Mouse (Mus musculus) MN1 (cell line): ENCODE results near the gene Mta1.
A peak's percentile ranks its signal among the peaks of the same experiment; 100 is the strongest.

Source experiments
- DNase-seq: peaks from one replicate; pipeline ENCODE4 v3.0.0-alpha.2; 2016; ENCODE audit warnings: low spot score

Mta1 gene

GRCm38 (mm10) chr12:113134502-113134901 is 36.4 kb downstream of the Mta1 start:
- no peak for DNase-seq

- DNase-seq = no peak
These were observed 37.3 kb downstream of the Mta1 start for GRCm38 (mm10) chr12:113135401-113135800.

DNA sequence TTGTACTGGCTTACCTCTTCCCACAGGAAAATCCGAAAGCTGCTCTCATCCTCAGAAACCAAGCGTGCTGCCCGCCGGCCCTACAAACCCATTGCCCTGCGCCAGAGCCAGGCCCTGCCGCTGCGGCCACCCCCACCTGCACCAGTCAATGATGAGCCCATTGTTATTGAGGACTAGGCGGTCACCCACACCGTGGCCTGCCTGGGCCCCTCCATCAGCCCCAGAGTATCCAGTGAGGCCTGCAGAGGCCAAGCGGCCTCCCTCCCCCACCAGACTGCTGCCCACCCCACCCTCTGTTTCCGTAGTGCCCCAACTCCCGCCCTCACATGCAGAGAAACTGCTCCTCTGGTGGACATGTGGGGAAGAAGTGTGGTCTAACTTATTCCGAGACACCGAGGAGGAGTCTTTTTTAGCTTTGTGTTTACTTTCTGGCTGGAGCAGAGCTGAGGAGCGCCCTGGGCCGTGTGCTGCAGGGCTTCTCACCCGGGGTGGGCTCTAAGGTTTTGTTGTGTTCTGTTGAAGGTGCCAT is 38.5 kb downstream of the Mta1 start:
- no peak for DNase-seq

- DNase-seq = no peak
These were observed 39.5 kb downstream of the Mta1 start for GRCm38 (mm10) chr12:113137260-113138213.

- DNase-seq = no peak
These were observed 40.2 kb downstream of the Mta1 start for GRCm38 (mm10) chr12:113138291-113138690.

DNA sequence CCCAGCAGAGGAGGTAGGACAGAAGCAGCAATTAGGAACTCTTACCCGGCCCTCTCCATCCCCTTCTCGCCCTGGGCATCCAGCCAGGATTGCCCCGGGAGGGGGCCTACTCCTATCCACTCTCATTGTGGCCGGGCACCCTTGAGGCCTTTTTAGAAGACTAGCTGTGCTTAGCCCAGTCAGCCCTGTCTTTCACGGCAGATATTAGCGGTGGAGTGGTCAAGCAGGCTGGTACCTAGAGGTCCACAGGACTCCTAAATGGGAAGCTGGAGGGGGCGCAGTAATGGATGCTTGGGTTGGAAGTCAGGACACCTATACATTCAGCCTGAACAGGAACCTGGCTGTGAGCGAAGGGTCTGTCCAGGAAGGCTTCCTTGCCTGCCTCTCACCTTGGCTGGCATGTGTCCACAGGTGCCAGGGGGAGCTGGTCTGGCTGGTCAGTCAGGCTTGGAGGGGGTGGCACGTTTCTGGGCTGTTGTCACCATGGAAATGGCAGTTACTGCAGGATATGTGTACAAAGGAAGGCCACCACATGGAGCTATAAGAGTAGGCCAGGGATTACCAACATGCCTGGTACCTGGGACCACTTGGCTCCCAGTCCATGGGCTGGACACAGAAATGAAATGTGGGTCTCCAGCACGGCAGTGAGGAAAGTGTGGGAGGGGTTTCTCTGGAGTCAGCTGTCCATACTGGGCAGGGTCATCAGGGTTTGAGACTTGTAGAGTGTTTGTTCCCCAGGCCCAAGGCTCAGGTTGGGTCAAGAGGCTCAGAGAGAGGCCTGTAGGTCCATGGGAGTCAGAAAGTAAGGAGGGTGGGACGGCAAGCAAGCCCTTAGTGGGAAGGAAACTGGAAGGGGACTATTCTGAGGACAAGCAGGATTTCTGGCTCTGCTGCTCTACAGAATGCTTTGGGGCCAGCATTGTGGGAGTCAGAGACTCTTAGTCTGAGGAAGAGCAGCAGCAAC is 41.1 kb downstream of the Mta1 start:
- DNase-seq = no peak

GRCm38 (mm10) chr12:113139908-113140615 is 42.0 kb downstream of the Mta1 start, which contains the start of gene Crip2:
Gene Crip2, plus strand, starts transcription at chr12:113140236.
- peak; percentile 90 for DNase-seq

DNA sequence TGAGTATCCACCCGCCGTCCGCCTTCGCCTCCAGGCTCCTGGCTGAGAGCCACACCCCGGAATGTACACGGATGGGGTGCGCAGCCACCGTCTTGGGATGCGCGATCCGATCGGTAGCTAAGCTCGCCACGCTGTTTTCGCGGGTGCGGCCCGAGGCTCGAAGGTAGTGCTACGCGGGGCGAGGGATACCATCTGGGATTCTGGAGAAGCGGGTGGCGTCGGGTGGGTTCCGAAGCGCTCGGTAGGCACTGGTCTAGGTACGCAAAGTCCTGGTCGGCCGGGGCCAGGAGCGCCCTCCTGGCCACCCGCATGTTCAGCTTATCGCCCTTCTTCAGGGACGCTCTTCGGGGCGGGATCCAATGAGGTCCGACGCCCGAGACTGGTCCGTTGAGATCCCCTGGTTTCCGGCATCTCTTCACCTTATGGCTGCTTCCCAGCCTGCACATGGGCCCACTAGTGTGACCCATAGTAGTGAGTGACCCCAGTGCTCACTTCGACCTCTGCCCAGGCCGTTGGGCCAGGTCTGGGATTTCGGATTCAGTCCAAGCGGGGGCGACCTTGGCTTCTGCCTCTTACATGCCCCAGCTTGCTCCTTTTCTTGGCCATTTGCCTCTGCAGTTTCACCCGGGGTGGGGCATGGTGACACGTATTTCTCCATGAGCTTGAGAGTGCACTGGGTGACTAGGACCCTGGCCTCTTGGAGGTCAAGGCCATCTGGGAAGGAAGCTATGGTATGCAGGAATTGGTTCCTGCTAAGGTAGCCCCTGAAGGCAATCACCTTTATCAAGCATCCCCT is 42.7 kb downstream of the Mta1 start:
- DNase-seq = no peak

GRCm38 (mm10) chr12:113141531-113141973 is 43.5 kb downstream of the Mta1 start:
- no peak for DNase-seq

DNA sequence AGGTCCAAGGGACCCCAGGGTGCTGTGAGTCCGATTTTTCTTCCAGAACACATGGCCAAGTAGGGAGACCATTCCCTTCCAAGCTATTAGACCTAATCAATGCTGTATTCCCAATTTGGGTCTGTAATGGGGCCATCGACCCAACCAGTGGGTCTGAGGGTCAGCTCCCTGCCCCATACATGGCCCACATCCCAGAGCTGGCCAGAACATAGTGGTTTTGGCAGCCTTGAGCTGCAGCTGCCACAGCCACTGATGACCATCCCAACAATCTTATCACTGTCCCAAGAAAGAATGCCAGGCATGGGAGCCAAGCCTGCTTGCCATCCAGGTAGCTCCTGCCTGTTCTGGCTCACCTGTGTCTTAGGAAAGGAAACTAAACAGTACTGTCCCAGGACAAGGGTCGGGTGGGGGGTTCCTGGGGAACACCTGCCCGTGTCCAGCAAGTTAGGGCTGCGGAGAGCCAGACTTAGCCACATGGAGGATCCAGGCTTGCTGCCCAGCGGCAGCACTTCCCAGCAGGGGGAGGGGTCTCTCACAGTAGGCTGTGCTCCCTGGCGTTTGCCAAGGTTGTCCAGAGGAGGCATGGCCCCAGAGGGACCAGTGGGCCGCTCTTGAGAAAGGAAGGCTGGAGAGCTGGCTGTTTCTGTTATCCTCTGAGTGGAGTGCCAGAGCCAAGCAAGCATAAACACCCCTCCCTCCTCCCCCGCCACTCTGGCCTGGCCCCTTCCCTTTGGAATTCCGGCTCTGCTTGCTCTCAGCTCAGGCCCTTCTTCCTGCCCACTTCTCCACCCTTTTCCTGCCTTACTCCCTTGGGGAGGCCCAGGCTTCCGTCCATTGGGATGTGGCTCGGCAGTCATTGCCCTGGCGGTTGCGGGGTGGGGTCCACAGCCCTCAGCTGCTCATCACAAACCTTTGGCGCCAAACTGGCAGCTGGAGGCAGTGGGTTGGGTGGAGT is 44.2 kb downstream of the Mta1 start:
- DNase-seq = peak; percentile 91

DNA sequence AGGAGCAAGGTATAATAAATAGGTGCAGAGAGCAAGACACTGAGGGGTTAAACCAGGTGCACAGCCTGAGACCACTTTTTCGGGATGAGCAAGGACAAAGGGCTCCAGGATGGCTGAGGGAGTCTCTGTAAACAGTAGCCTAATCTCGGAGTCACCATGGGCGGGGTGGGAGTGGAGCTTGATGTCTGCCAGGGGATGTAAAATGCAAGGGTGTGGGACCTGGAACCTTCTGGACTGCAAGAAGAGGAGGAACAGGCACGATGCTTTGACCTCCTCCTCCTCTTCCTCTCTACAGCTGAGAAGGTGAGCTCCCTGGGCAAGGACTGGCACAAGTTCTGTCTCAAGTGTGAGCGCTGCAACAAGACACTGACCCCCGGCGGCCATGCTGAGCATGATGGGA is 45.1 kb downstream of the Mta1 start:
- DNase-seq = no peak

GRCm38 (mm10) chr12:113144001-113144756 is 46.1 kb downstream of the Mta1 start:
- peak; percentile 73 for DNase-seq

GRCm38 (mm10) chr12:113144886-113145285 is 46.8 kb downstream of the Mta1 start:
- DNase-seq = no peak

DNA sequence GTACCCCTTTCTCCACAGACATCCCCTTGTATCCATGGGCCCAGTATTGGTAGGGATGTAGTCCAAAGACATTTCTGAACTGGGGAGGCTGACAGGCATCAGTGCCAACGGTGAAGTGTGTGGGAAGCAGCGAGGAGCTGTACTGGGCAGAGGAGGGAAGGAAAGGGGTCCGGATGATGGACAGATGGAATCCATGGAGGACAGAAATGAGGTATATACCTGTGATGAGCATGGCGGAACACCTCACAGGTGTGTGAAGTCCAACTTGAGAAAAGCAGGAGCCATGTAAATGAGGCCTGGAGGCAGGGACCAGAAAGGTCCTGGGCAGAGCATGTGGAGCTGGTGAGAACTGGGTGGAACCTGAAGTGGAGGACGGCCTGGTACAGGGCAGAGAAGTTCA is 47.5 kb downstream of the Mta1 start:
- no peak for DNase-seq

DNA sequence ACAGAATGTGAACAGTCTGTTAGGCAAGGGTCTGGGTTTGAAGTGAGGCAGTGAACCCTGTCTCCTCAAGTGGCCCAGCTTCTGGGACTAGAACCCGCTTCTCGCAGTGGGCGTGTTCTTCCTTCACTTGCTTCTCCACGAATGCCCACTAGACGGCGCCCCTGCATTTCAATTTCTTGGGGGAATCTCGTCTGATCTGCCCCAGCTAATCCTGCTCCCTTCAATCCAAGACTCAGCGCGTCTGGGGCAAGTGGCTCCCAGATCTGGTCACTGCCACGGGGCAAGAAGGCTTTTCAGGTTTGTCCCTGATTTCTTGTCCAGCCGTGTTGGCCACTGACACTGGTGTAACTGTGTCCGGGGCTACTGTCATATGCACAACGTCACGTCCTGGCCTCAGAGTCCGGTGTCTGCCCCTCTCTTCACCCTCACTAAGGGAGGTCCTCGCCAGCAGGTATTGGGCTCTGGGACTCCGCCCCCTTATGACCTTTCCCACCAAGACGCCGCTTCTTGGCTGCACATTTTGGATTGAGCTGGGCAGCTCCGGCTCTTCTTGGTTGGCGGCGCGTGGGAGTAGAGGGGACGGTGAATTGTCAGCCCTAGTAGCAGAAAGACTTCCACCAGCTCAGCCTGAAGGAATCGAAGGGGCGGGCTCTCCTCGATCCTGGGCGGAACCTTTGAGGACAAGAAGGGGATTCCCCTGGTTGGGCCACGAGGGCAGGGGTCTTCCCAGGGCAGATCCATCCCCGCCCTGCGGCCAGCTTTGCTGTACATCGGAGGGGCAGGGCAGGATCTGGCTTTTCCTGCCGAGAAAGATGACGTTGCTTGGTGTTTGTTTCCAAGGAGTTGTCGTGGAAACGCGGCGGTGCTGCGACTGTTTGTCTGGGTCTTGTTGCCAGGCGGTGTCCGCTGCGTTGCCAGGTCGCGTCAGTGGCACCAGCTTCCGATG is 48.3 kb downstream of the Mta1 start, which contains the start of gene Crip1:
TSS of gene Crip1 (plus strand) at position 205 of the 946 bp plus-strand sequence.
- peak; percentile 94 for DNase-seq

- DNase-seq = peak; percentile 71
These were observed 49.4 kb downstream of the Mta1 start for GRCm38 (mm10) chr12:113147481-113147880.

DNA sequence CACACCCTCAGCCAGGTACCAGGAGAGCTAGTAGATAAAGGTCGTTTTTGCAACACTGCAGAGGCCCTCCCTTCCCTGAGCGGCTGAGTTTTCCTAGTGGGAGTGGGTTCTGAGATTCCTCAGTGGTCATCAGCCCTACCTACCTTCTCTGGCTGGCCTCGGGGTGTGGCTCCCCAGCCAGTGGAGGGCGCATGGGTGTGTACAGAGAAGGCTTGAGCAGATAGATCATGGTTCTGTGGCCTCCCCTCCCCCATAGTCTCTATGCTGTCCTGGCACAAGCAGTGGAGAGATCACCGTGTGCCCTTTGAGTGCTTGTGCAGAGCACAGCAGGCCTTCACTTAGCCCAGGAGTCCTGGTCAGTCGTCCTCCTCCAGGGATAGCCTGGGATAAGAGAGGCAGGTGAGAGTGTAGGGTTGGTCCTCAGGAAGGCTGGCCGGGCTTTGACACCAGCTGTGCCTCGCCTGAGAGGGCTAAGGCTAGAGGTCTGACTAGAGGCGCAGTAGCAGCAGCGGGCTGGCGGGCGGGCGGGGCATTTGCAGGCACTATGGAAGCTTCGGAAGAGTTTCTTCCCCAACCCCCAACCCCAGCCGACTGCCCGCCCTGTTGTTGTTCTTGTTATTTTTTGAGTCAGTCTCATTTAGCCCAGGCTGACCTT is 50.4 kb downstream of the Mta1 start:
- peak; percentile 76 for DNase-seq
